Mouse (Mus musculus) kidney, embryonic 14.5 days (tissue): ENCODE data around the gene Apc2. TPM values are rescaled to one million over a fixed set of nuclear protein-coding genes. Genes with fewer than 3 reads are reported as not detected.
"Not testable (repeated sequence)": the region's sequence is repeated elsewhere in the genome, so short reads cannot be mapped to it uniquely, and the experiment has no call there.

Experiments
- ATAC-seq: fragments of 200-750 bp; cut with Nextera tagmentation; 2 replicates; pipeline ENCODE4 v1.8.0; 2017; ENCODE audit warnings: moderate number of reproducible peaks, mild to moderate bottlenecking, moderate TSS enrichment, moderate library complexity; ENCODE audit not compliant: low FRiP score, low TSS enrichment
- H3K27ac ChIP-seq: fragments of 300-500 bp; sonication (generic); 2 replicates; pipeline ENCODE4 v1.5.1; 2014; ENCODE audit warnings: low read depth, mild to moderate bottlenecking, low read length, moderate library complexity, mixed read lengths
- H3K27me3 ChIP-seq: fragments of 300-500 bp; sonication (generic); 2 replicates; pipeline ENCODE4 v1.6.1; 2014; ENCODE audit warnings: mild to moderate bottlenecking, low read length; ENCODE audit not compliant: control insufficient read depth, insufficient read depth
- H3K36me3 ChIP-seq: fragments of 300-500 bp; sonication (generic); 2 replicates; pipeline ENCODE4 v1.6.1; 2014; ENCODE audit warnings: low read length, mixed read lengths; ENCODE audit not compliant: control insufficient read depth, insufficient read depth
- H3K4me1 ChIP-seq: fragments of 300-500 bp; sonication (generic); 2 replicates; pipeline ENCODE4 v1.6.1; 2014; ENCODE audit warnings: low read length, mixed read lengths; ENCODE audit not compliant: control insufficient read depth, insufficient read depth
- H3K4me2 ChIP-seq: fragments of 300-500 bp; sonication (generic); replicated peaks from 2 replicates; pipeline ENCODE4 v1.6.1; 2014; ENCODE audit warnings: low read depth, mild to moderate bottlenecking, low read length
- H3K4me3 ChIP-seq: fragments of 300-500 bp; sonication (generic); 2 replicates; pipeline ENCODE4 v1.5.1; 2014; ENCODE audit warnings: mild to moderate bottlenecking, low read length
- H3K9ac ChIP-seq: fragments of 300-500 bp; sonication (generic); 2 replicates; pipeline ENCODE4 v1.6.1; 2014; ENCODE audit warnings: low read depth, mild to moderate bottlenecking, low read length, moderate library complexity
- H3K9me3 ChIP-seq: fragments of 300-500 bp; sonication (generic); 2 replicates; pipeline ENCODE4 v1.6.1; 2016; ENCODE audit warnings: low read length; ENCODE audit not compliant: control insufficient read depth
- WGBS: fragments of 180-500 bp; shearing (Covaris S2); extraction: QIAGEN DNeasy Blood & Tissue Kit; methylation state at CpG from one replicate; pipeline ENCODE4 v1.1.7; 2014; 5-methylcytosine and 5-hydroxymethylcytosine counted together
- polyA plus RNA-seq: library from polyadenylated mRNA; unstranded; fragments of >200 nt; fragmentation: Nextera tagmentation; extraction: Ambion mirVana; gene quantifications from 2 replicates; pipeline ENCODE4 v1.2.1, GENCODE M21; 2014

The Apc2 gene
- 1.0 and 1.4 TPM in 2 replicates for polyA plus RNA-seq

- Histone ChIP-seq H3K36me3 (peaks cover 17% of the 10 kb centered on the region), H3K4me2 (peak within 1 kb of the TSS; percentile 42), H3K4me1 (peaks cover 10% of the 10 kb centered on the region), H3K27ac (no peak within 1 kb of the TSS; the same call in 1 of the 2 replicates), H3K9ac (peak within 1 kb of the TSS; percentile 50; the same call in 1 of the 2 replicates), H3K27me3 (peaks cover 34% of the 10 kb centered on the region), H3K9me3 (no peaks in the 10 kb centered on the region), H3K4me3 (peak within 1 kb of the TSS; percentile 33)
- 3% methylated on average over 26 of the region's 26 CpGs for WGBS
- peak; percentile 58 for ATAC-seq
These were observed at the start of gene Apc2 for GRCm38 (mm10) chr10:80295618-80296425. Apc2 (plus strand) TSS chr10:80295977.

GRCm38 (mm10) chr10:80247849-80248248, 47.9 kb upstream of the Apc2 start:
- Histone ChIP-seq H3K27me3 (no peaks in the 10 kb centered on the region), H3K36me3 (peaks cover 22% of the 10 kb centered on the region), H3K9ac (no peak overlapping the region), H3K4me1 (peaks cover 10% of the 10 kb centered on the region; the same call in 1 of the 2 replicates), H3K4me3 (no peak overlapping the region), H3K27ac (no peak overlapping the region), H3K9me3 (no peaks in the 10 kb centered on the region), H3K4me2 (no peak overlapping the region)
- WGBS = 37% methylated on average over 6 of the region's 6 CpGs
- ATAC-seq = no peak

GRCm38 (mm10) chr10:80248437-80248836, 47.3 kb upstream of the Apc2 start:
- peak overlapping the region; percentile 60 for H3K4me3 ChIP-seq
- not testable (repeated sequence) for H3K9ac ChIP-seq, ATAC-seq, H3K27ac ChIP-seq, H3K9me3 ChIP-seq, H3K27me3 ChIP-seq, H3K4me1 ChIP-seq
- H3K4me2 ChIP-seq = peak overlapping the region; percentile 46
- peaks cover 18% of the 10 kb centered on the region for H3K36me3 ChIP-seq
- WGBS = 44% methylated on average over 3 of the region's 3 CpGs

GRCm38 (mm10) chr10:80248971-80249640, 46.7 kb upstream of the Apc2 start, which contains the start of gene Ndufs7:
Ndufs7 (plus strand) TSS chr10:80249121.
- Histone ChIP-seq H3K36me3 (peaks cover 17% of the 10 kb centered on the region), H3K9me3 (no peaks in the 10 kb centered on the region), H3K27me3 (no peaks in the 10 kb centered on the region), H3K4me2 (peak within 1 kb of the TSS; percentile 77), H3K27ac (peak within 1 kb of the TSS; percentile 69), H3K4me3 (peak within 1 kb of the TSS; percentile 60), H3K9ac (peak within 1 kb of the TSS; percentile 67), H3K4me1 (peaks cover 10% of the 10 kb centered on the region; the same call in 1 of the 2 replicates)
- under 1% methylated on average over 53 of the region's 53 CpGs for WGBS
- ATAC-seq = peak; percentile 90

- 27% methylated on average over 2 of the region's 2 CpGs for WGBS
- H3K27ac ChIP-seq = peak overlapping the region; percentile 69; the same call in 1 of the 2 replicates
These were observed 45.7 kb upstream of the Apc2 start for GRCm38 (mm10) chr10:80250059-80250458.

GRCm38 (mm10) chr10:80250573-80250972, 45.2 kb upstream of the Apc2 start:
- H3K4me1 ChIP-seq = peaks cover 7% of the 10 kb centered on the region; the same call in 1 of the 2 replicates
- no peak overlapping the region for H3K9ac ChIP-seq
- no peak overlapping the region; the same call in 1 of the 2 replicates for H3K4me2 ChIP-seq
- 87% methylated on average over 4 of the region's 4 CpGs for WGBS
- H3K27ac ChIP-seq = no peak overlapping the region
- H3K36me3 ChIP-seq = peaks cover 25% of the 10 kb centered on the region
- no peaks in the 10 kb centered on the region for H3K27me3 ChIP-seq
- peak overlapping the region; percentile 60; the same call in 1 of the 2 replicates for H3K4me3 ChIP-seq
- ATAC-seq = no peak
- no peaks in the 10 kb centered on the region for H3K9me3 ChIP-seq

More at GRCm38 (mm10) chr10:80250059-80250458, 45.7 kb upstream of the Apc2 start:
- H3K36me3 ChIP-seq = peaks cover 20% of the 10 kb centered on the region
- peak overlapping the region; percentile 67 for H3K9ac ChIP-seq
- H3K4me3 ChIP-seq = peak overlapping the region; percentile 60
- peaks cover 10% of the 10 kb centered on the region; the same call in 1 of the 2 replicates for H3K4me1 ChIP-seq
- no peak for ATAC-seq
- no peaks in the 10 kb centered on the region for H3K27me3 ChIP-seq
- peak overlapping the region; percentile 77 for H3K4me2 ChIP-seq
- no peaks in the 10 kb centered on the region for H3K9me3 ChIP-seq

- Histone ChIP-seq H3K27me3 (no peaks in the 10 kb centered on the region), H3K36me3 (peaks cover 39% of the 10 kb centered on the region), H3K27ac (no peak overlapping the region), H3K4me3 (no peak overlapping the region), H3K4me2 (no peak overlapping the region), H3K9ac (no peak overlapping the region), H3K9me3 (no peaks in the 10 kb centered on the region), H3K4me1 (peaks cover 7% of the 10 kb centered on the region; the same call in 1 of the 2 replicates)
- no peak for ATAC-seq
These were observed 43.8 kb upstream of the Apc2 start for GRCm38 (mm10) chr10:80252011-80252410.

GRCm38 (mm10) chr10:80252493-80253274, 43.1 kb upstream of the Apc2 start:
- peaks cover 7% of the 10 kb centered on the region; the same call in 1 of the 2 replicates for H3K4me1 ChIP-seq
- H3K27me3 ChIP-seq = no peaks in the 10 kb centered on the region
- H3K4me3 ChIP-seq = no peak overlapping the region
- H3K9me3 ChIP-seq = no peaks in the 10 kb centered on the region
- no peak for ATAC-seq
- WGBS = 96% methylated on average over 11 of the region's 11 CpGs
- peaks cover 45% of the 10 kb centered on the region for H3K36me3 ChIP-seq
- H3K4me2 ChIP-seq = no peak overlapping the region
- no peak overlapping the region for H3K27ac ChIP-seq
- H3K9ac ChIP-seq = no peak overlapping the region
